Mouse (Mus musculus) cerebellum, adult 9-11 months (tissue): ENCODE data around the gene Reep6.

Source experiments
- DNase-seq: peaks from one replicate; pipeline ENCODE4 v3.0.0; 2022

Gene Reep6

GRCm38 (mm10) chr10:80301256-80302081 lies 28.3 kb upstream of the Reep6 start:
- DNase-seq: peak; percentile 67

DNA sequence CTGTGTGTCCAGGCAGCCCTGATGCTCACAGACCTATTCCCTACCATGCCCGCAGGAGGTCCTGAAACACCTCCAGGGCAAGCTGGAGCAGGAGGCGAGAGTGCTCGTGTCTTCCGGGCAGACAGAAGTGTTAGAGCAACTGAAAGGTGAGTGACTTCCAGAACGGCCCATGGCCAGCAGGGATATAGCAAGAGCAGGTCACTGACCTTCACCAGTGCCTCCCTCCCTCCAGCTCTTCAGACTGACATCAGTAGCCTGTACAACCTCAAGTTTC lies 27.7 kb upstream of the Reep6 start:
- no peak for DNase-seq

DNA sequence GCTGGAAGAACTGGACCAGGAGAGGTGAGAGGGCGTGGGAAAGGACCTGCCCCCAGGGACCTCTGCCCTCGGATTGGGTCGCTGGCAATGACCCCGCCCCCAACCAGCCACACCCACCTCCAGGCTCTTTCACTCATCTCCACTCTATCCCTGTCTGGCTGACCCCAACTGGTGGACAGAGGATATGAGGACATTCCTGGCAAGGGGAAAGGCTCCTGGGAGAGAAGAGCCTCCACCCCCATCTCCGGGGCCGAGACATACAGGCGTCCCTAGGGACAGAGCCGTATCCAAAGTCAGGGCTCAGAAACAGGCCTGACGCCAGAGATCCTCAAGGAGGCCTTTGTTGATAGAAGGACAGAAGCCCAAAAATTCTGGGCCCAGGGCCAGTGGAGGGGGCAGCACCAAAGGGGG lies 27.3 kb upstream of the Reep6 start:
- DNase-seq: peak; percentile 82

- DNase-seq: no peak
These were observed 25.3 kb upstream of the Reep6 start for GRCm38 (mm10) chr10:80304458-80304857.

DNA sequence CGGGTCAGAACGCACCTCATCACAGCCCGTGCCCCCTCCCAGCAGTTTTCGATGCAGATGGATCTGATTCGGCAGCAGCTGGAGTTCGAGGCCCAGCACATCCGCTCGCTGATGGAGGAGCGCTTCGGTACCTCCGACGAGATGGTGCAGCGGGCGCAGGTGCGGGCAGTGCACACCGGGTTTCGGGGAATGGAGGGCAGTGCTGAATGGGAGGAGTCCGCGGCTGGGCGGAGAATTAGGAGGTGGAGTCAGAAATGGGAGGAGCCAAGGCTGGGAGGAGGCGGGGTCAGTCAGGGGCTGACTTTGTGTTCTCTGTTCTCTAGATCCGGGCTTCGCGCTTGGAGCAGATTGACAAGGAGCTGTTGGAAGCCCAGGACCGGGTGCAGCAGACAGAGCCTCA lies 24.9 kb upstream of the Reep6 start:
- no peak for DNase-seq

GRCm38 (mm10) chr10:80311560-80311959 lies 18.2 kb upstream of the Reep6 start:
- peak; percentile 65 for DNase-seq

GRCm38 (mm10) chr10:80312586-80313504 lies 16.9 kb upstream of the Reep6 start:
- peak; percentile 67 for DNase-seq

GRCm38 (mm10) chr10:80313627-80314201 lies 16.0 kb upstream of the Reep6 start:
- DNase-seq: peak; percentile 78

DNA sequence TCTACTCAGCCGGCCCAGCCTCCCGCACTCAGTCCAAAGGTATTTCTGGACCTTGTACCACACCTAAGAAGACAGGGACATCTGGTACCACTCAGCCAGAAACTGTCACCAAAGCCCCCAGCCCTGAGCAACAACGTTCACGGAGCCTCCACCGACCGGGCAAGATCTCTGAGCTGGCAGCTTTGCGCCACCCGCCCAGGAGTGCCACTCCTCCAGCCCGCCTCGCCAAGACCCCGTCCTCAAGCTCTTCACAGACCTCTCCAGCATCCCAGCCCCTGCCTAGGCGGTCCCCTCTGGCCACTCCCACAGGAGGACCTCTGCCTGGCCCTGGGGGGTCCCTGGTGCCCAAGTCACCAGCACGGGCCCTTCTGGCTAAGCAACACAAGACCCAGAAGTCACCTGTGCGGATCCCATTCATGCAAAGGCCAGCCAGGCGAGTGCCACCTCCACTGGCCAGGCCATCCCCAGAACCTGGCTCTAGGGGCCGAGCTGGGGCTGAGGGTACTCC lies 15.2 kb upstream of the Reep6 start:
- DNase-seq: peak; percentile 62

DNA sequence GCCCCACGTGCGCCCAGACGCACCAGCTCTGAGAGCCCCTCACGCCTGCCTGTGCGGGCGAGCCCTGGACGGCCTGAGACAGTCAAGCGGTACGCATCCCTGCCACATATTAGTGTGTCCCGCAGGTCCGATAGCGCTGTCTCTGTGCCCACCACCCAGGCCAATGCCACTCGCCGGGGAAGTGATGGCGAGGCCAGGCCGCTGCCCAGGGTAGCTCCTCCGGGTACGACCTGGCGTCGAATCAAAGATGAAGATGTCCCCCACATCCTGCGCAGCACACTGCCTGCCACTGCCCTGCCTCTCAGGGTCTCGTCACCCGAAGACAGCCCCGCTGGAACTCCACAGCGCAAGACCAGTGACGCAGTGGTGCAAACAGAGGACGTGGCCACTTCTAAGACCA lies 14.4 kb upstream of the Reep6 start:
- peak; percentile 45 for DNase-seq

- DNase-seq: no peak
These were observed 13.4 kb upstream of the Reep6 start for GRCm38 (mm10) chr10:80316359-80316781.

- DNase-seq: no peak
These were observed 12.7 kb upstream of the Reep6 start for GRCm38 (mm10) chr10:80317011-80317410.

DNA sequence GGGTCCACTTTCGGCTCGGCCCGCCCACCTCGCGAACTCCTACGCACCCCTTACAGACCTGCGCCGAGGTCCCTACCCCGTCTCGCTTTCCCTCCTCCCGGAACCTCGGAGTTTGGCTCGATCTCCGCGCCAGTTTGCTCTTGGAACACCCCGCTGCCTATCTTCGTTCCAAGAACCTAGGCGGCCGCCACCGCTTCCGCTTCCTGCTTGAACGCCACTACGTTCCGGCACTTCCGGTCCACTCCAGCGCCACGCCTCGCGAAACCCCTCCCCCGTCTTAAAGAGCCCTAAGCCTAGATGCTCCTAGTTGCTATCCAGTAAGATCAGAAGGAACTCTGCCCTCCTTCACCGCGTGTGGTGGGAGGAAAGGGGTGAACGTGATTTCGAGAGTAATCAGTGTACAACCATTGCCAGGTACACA lies 9.4 kb upstream of the Reep6 start, which contains the start of gene 2310011J03Rik:
2310011J03Rik (minus strand) TSS at position 198 of the 421 bp plus-strand sequence.
- DNase-seq: peak; percentile 91

DNA sequence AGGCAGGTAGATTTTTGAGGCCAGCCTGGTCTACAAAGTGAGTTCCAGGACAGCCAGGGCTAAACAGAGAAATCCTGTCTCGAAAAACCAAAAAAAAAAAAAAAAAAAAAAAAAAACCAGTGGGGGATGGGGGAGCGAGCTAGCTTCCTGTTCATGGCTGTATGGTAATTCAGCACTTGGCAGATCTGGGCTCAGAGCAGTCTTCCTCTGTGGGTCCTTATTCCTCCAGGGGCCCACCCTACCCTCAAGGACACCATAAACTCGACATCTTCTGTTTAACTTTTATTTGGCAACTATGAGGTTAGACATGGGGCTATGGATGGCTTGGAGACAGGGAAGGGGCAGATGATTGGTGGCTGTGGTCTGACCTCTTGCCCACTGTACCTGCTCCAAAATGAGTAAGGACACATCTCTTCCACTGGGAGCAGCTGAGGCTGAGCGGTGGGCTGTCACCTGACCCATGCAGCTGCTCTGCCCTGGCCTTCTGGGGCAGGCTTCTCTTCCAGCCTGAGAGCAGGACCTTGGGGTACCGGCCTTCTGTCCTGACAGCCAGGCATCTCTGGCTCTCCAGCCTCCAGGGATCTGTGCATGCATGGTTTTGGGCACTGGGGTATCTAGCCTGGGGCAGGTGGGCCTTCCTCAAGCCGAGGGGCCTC lies 8.6 kb upstream of the Reep6 start:
- DNase-seq: no peak

DNA sequence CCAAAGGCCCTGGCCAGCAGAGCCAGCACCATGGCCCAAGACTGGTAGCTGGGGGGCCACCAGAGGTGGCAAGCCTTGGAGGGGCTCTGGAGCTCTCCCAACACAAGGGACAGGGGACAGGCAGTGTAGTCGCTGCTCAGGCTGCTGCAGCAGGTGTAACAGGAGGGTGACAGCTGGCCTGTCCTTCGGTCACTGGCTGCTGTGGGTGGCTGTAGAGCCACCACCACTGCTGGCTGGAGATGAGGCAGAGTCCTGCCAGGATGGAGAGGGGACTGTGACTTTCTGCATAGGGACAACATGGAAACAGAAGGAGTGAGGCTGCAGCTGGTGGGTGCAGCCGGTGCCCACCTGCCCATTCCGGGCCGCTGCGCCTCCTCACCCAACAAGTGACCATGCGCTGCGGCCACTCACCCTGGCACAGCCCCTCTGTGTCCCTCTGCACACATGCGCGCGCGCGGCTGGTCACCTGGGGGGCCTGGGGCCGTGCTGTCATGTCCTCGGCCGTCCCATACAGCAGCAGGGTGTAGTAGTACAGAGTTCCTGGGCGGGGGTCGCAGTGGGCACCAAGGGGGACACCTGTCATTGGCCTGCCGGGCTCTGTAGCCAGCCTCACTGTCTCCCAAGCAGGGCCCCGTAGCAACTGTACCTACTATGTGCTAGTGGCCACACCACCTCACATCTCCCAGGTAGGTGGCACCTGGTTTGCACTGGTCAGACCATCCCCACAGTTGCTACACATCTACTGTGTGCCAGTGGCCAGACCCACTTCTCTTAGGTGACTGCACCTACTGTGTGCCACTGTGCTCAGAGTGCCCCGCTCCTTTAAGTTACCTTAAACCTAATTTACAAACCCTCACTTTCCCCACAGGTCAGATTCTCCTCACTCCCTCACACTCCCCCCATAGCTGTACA lies 7.8 kb upstream of the Reep6 start:
- DNase-seq: peak; percentile 70

DNA sequence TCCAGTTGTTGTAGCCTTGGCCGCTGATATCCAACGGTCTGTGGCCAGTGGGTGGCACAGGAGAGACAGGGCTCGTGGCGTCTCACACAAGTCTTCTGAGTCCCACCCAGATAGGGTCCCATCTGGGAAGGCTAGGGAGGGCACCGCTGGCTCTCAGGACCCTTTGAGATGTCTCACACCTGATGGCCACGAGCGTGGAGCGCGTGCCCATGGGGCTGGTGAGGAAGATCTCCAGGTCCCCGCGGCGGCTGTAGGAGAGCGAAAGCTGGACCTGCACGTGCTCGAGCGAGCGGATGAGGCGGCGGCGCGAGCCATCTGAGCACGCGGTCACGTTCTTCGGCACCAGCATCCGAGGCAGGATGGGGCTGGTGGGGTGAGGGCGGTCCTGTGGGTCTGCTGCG lies 6.9 kb upstream of the Reep6 start:
- DNase-seq: peak; percentile 66

DNA sequence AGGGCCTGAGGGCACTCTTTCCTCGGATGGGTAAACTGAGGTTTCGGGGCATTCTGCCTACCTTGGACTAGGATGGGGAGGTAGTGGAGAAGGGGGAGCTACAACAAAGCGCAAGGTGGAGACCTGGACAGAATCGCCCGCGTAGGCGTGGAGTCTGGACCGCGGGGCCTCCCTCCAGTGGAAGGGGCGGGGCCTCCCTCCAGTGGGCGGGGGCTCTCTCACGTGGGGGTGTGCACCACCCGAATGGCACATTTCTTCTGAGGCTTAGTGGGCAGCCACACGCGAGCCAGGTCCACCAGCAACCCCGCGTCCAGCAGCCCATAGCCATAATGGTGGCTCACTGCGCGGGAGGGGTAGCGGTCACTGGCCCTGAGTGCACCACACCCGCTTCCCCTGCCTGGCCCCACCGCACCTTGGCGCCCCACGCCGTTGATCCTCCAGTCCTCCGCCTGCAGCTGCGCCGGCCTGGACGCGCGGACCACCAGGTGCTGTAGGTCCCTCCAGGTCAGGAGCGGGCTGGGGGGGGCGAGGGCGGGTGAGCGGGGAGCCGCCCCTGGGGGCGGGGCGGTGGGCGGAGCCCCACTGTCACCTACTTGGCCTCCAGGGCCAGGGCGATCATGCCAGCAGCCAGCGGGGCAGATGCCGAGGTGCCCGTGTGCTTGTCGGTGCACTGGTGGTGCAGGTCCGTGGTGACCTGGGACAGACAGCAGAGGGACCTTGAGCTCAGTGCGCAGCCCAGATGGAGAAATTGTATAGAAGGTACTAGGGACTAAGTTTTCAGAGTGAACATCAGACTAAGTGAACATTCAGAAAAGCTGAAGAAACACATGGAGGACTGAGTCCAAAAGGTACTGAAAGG lies 6.3 kb upstream of the Reep6 start:
- DNase-seq: peak; percentile 84

GRCm38 (mm10) chr10:80324120-80325037 lies 5.4 kb upstream of the Reep6 start:
- DNase-seq: peak; percentile 75

DNA sequence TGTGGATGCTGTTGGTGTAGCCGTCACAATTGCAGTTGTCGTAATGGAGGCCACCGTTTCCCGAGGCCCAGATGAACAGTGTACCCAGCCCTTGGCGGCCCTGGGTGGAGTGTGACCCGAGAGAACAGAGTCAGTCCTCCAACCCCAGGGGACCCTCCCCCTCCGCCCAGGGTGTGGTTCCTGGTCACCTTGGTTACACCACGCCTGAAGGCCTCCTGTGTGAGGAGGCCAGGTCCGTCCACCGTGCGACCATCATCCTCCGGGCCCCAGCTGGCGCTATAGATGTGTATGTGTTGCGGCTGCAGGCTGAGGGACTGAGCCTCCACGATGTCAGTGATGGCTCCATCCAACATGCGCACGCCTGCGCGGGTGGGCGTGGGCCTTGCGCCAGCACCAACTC lies 4.7 kb upstream of the Reep6 start:
- DNase-seq: no peak

DNA sequence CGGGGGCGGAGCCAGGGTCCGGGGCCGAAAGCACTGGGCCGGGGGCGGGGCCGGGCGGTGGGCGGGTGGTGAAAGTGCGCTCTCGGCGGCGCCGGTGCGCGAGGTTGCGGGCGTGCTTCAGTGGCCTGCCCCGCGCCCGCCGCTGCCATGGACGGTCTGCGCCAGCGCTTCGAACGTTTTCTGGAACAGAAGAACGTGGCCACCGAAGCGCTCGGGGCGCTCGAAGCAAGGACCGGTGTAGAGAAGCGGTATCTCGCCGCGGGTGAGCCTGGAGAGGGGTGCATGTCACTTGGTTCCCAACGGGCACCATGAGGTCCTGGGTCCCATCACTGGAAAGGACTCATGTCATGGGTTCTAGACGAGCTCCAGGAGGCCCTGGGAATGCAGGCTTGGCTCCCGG lies 331 bp downstream of the Reep6 start:
- DNase-seq: no peak
